Mouse (Mus musculus) intestine, embryonic 14.5 days (tissue): ENCODE measurements around the gene Slc25a39. TPM values are rescaled to one million over a fixed set of nuclear protein-coding genes. Genes with fewer than 3 reads are reported as not detected.

ENCODE experiments used
- ATAC-seq: fragments of 200-750 bp; cut with Nextera tagmentation; replicated peaks from 2 replicates; pipeline ENCODE4 v1.8.0; 2017; ENCODE audit warnings: low read depth, moderate number of reproducible peaks, moderate TSS enrichment, moderate library complexity; ENCODE audit not compliant: low FRiP score, low TSS enrichment
- DNase-seq: peaks from one replicate; pipeline ENCODE4 v3.0.0-alpha.2; 2018; ENCODE audit warnings: low spot score
- H3K27ac ChIP-seq: fragments of 300-500 bp; sonication (generic); 2 replicates; pipeline ENCODE4 v1.5.1; 2014; ENCODE audit warnings: low read depth, mild to moderate bottlenecking, control low read depth
- H3K27me3 ChIP-seq: fragments of 300-500 bp; sonication (generic); replicated peaks from 2 replicates; pipeline ENCODE4 v1.6.1; 2014; ENCODE audit warnings: low read length, control low read depth; ENCODE audit not compliant: control insufficient read depth, insufficient read depth
- H3K36me3 ChIP-seq: fragments of 300-500 bp; sonication (generic); 2 replicates; pipeline ENCODE4 v1.6.1; 2014; ENCODE audit warnings: low read length, control low read depth; ENCODE audit not compliant: control insufficient read depth, insufficient read depth
- H3K4me1 ChIP-seq: fragments of 300-500 bp; sonication (generic); replicated peaks from 2 replicates; pipeline ENCODE4 v1.6.1; 2014; ENCODE audit warnings: low read length, control low read depth, mixed read lengths; ENCODE audit not compliant: control insufficient read depth, insufficient read depth
- H3K4me2 ChIP-seq: fragments of 300-500 bp; sonication (generic); 2 replicates; pipeline ENCODE4 v1.6.1; 2014; ENCODE audit warnings: low read length
- H3K4me3 ChIP-seq: fragments of 300-500 bp; sonication (generic); 2 replicates; pipeline ENCODE4 v1.5.1; 2014; ENCODE audit warnings: low read depth, low read length, control low read depth, mixed read lengths
- H3K9ac ChIP-seq: fragments of 300-500 bp; sonication (generic); 2 replicates; pipeline ENCODE4 v1.6.1; 2014; ENCODE audit warnings: mild to moderate bottlenecking, low read length
- H3K9me3 ChIP-seq: fragments of 300-500 bp; sonication (generic); 2 replicates; pipeline ENCODE4 v1.6.1; 2016; ENCODE audit warnings: low read length, control low read depth; ENCODE audit not compliant: control insufficient read depth
- WGBS: fragments of 180-500 bp; shearing (Covaris S2); extraction: QIAGEN DNeasy Blood & Tissue Kit; methylation state at CpG from one replicate; pipeline ENCODE4 v1.1.7; 2014; 5-methylcytosine and 5-hydroxymethylcytosine counted together
- polyA plus RNA-seq: library from polyadenylated mRNA; unstranded; fragments of >200 nt; fragmentation: Nextera tagmentation; extraction: Ambion mirVana; gene quantifications from 2 replicates; pipeline ENCODE4 v1.2.1, GENCODE M21; 2014

The Slc25a39 gene
- polyA plus RNA-seq, 1 experiment from 2014 or later = 296 TPM

- H3K9ac ChIP-seq = no peak overlapping the region
- ATAC-seq (no peak), DNase-seq (no peak)
- no peaks in the 10 kb centered on the region for H3K27me3 ChIP-seq
- H3K4me3 ChIP-seq = no peak overlapping the region
- 78% methylated on average over 8 of the region's 8 CpGs for WGBS
- no peaks in the 10 kb centered on the region for H3K36me3 ChIP-seq
- no peaks in the 10 kb centered on the region for H3K9me3 ChIP-seq
- H3K4me1 ChIP-seq = peaks cover 6% of the 10 kb centered on the region
- H3K27ac ChIP-seq = no peak overlapping the region
- H3K4me2 ChIP-seq = no peak overlapping the region
Measured at GRCm38 (mm10) chr11:102425555-102426316, 18.0 kb upstream of the Slc25a39 start.

- Histone ChIP-seq H3K4me3 (no peak overlapping the region), H3K27me3 (no peaks in the 10 kb centered on the region), H3K9ac (no peak overlapping the region), H3K9me3 (no peaks in the 10 kb centered on the region), H3K4me2 (no peak overlapping the region), H3K4me1 (peaks cover 5% of the 10 kb centered on the region), H3K36me3 (no peaks in the 10 kb centered on the region), H3K27ac (no peak overlapping the region)
- no peak for ATAC-seq
- 72% methylated on average over 6 of the region's 6 CpGs for WGBS
- DNase-seq = no peak
Measured at GRCm38 (mm10) chr11:102424666-102425065, 16.9 kb upstream of the Slc25a39 start.

- 48% methylated on average over 8 of the region's 8 CpGs for WGBS
- no peaks in the 10 kb centered on the region for H3K4me1 ChIP-seq
- no peak overlapping the region for H3K4me2 ChIP-seq
- no peak overlapping the region for H3K4me3 ChIP-seq
- no peaks in the 10 kb centered on the region for H3K27me3 ChIP-seq
- H3K9ac ChIP-seq = no peak overlapping the region
- DNase-seq = no peak
- H3K9me3 ChIP-seq = no peaks in the 10 kb centered on the region
- no peak overlapping the region for H3K27ac ChIP-seq
- no peak for ATAC-seq
- no peaks in the 10 kb centered on the region for H3K36me3 ChIP-seq
Measured at GRCm38 (mm10) chr11:102421559-102421958, 13.8 kb upstream of the Slc25a39 start.

GRCm38 (mm10) chr11:102418887-102419286, 11.1 kb upstream of the Slc25a39 start:
- Histone ChIP-seq H3K9me3 (no peaks in the 10 kb centered on the region), H3K36me3 (no peaks in the 10 kb centered on the region), H3K4me2 (no peak overlapping the region), H3K27me3 (no peaks in the 10 kb centered on the region), H3K9ac (no peak overlapping the region), H3K4me3 (no peak overlapping the region), H3K4me1 (no peaks in the 10 kb centered on the region), H3K27ac (no peak overlapping the region)
- DNase-seq (no peak), ATAC-seq (no peak)

GRCm38 (mm10) chr11:102417160-102417559, 9.4 kb upstream of the Slc25a39 start:
- 74% methylated on average over 1 of the region's 1 CpGs for WGBS
- Histone ChIP-seq H3K36me3 (no peaks in the 10 kb centered on the region), H3K9ac (no peak overlapping the region), H3K4me3 (no peak overlapping the region), H3K4me1 (no peaks in the 10 kb centered on the region), H3K9me3 (no peaks in the 10 kb centered on the region), H3K4me2 (no peak overlapping the region), H3K27ac (no peak overlapping the region), H3K27me3 (no peaks in the 10 kb centered on the region)
- DNase-seq (no peak), ATAC-seq (no peak)

GRCm38 (mm10) chr11:102415034-102415802, 7.5 kb upstream of the Slc25a39 start:
- WGBS = 67% methylated on average over 10 of the region's 10 CpGs
- Histone ChIP-seq H3K4me3 (no peak overlapping the region), H3K4me2 (no peak overlapping the region), H3K27ac (no peak overlapping the region), H3K36me3 (no peaks in the 10 kb centered on the region), H3K27me3 (no peaks in the 10 kb centered on the region), H3K4me1 (no peaks in the 10 kb centered on the region; the same call in 1 of the 2 replicates), H3K9me3 (no peaks in the 10 kb centered on the region), H3K9ac (no peak overlapping the region)
- ATAC-seq (no peak), DNase-seq (no peak)

- peaks cover 3% of the 10 kb centered on the region; the same call in 1 of the 2 replicates for H3K4me1 ChIP-seq
- 76% methylated on average over 8 of the region's 8 CpGs for WGBS
- DNase-seq = no peak
- H3K36me3 ChIP-seq = no peaks in the 10 kb centered on the region
- no peak overlapping the region for H3K4me3 ChIP-seq
- no peak overlapping the region for H3K27ac ChIP-seq
- no peak for ATAC-seq
- no peaks in the 10 kb centered on the region for H3K27me3 ChIP-seq
- H3K9me3 ChIP-seq = no peaks in the 10 kb centered on the region
- no peak overlapping the region for H3K4me2 ChIP-seq
- no peak overlapping the region for H3K9ac ChIP-seq
Measured at GRCm38 (mm10) chr11:102413059-102413458, 5.3 kb upstream of the Slc25a39 start.

GRCm38 (mm10) chr11:102411704-102412103, 4.0 kb upstream of the Slc25a39 start:
- ATAC-seq (no peak), DNase-seq (peak; percentile 98)
- 6% methylated on average over 11 of the region's 11 CpGs for WGBS
- Histone ChIP-seq H3K36me3 (no peaks in the 10 kb centered on the region), H3K27me3 (no peaks in the 10 kb centered on the region), H3K9ac (no peak overlapping the region), H3K4me2 (no peak overlapping the region), H3K9me3 (no peaks in the 10 kb centered on the region), H3K4me3 (no peak overlapping the region), H3K27ac (no peak overlapping the region), H3K4me1 (peaks cover 6% of the 10 kb centered on the region)
